ENCODE assay signal across 7 mouse cellular contexts in the genomic region with DNA sequence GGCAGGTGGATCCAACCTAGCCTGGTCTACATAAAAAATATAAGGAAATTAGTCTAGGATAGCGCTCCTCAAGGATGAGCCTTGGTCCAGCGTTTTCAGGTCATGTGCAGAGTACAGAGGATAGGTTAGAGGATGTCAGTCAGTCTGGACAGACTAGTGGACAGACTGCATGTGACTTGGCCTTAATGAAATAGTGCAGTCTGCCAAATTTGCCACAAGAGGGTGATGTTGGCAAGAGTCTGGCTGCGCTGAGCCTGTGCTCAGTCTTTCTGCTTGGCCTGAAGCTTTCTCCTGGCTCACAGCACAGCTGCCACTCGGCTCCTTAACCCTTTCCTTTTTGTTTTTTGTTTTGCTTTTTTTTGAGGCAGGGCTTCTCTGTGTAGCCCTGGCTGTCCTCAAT. TPM values are rescaled to one million over a fixed set of nuclear protein-coding genes. Genes with fewer than 3 reads are reported as not detected.
DNase-seq lines count a peak whose midpoint lies in the region; ATAC-seq lines count a peak whose summit lies in the region.

No protein-coding gene starts in this region.

- ATAC-seq in megakaryocyte progenitor cell, adult 5-6 weeks (replicated peaks; ENCODE audit: poor library complexity) = peak; percentile 100

- peak; percentile 84 for DNase-seq in ZHBTc4 (ENCODE audit: low read depth, low spot score)
- peak; percentile 83 for DNase-seq in cerebellum, postnatal 14 days
- DNase-seq in gastrocnemius, adult 8-10 months (ENCODE audit: low spot score in 2 of 2) = peak; percentile 34 to 60
- DNase-seq in induced T-regulatory cell, adult 2 months (ENCODE audit: low read depth) = peak; percentile 66
- peak; percentile 48 to 51 for DNase-seq in left cerebral cortex, adult 8-10 months (ENCODE audit: low spot score in 2 of 2)
- peak; percentile 54 for DNase-seq in right cerebral cortex, postnatal 14 days

RNA-seq across cellular contexts. Expression of a gene that starts 54.2 kb away (rescaled TPM):
- total RNA-seq in gastrocnemius, adult 8-10 months (2022) = 100 to 1,000 TPM; 475 to 623 (median 599) TPM
- 100 to 1,000 TPM; 382 to 453 (median 413) TPM for total RNA-seq in left cerebral cortex, adult 8-10 months (2022)
- total RNA-seq in megakaryocyte progenitor cell, adult 5-6 weeks (2015) = 26.7 and 32.2 TPM in 2 replicates
- total RNA-seq in megakaryocyte progenitor cell, adult 5-6 weeks (2017) = 20.1 and 26.3 TPM in 2 replicates

Comparison
In these comparisons a context has a peak if more than half of its experiments do, and no peak if none do; other contexts are left out.
1. Peak in every context shown above with its lines: DNase-seq and ATAC-seq.
2. RNA of a gene that starts 54.2 kb away (total RNA-seq): 475 to 623 TPM in gastrocnemius, adult 8-10 months and 382 to 453 TPM in left cerebral cortex, adult 8-10 months; 20.1 to 32.2 TPM in megakaryocyte progenitor cell, adult 5-6 weeks; every median in the first group is over 10 times any median in the second.